Mouse (Mus musculus): Measurements from ENCODE around the gene Gm49721.
"Not testable (repeated sequence)": the region's sequence is repeated elsewhere in the genome, so short reads cannot be mapped to it uniquely, and the experiment has no call there.

The Gm49721 gene

GRCm38 (mm10) chr17:6978287-6979248, at the start of gene Gm49721:
Gm49721 (plus strand) TSS chr17:6978904.
- DNase-seq (ENCODE audit: low spot score), result peak; percentile 12

GRCm38 (mm10) chr17:6931625-6932024, 47.1 kb upstream of the Gm49721 start:
- DNase-seq (ENCODE audit: low spot score), result not testable (repeated sequence)

GRCm38 (mm10) chr17:6942560-6942959, 36.1 kb upstream of the Gm49721 start:
- DNase-seq (ENCODE audit: low spot score), result not testable (repeated sequence)

- DNase-seq (ENCODE audit: low spot score), result not testable (repeated sequence)
Observed at GRCm38 (mm10) chr17:6947637-6947983, 31.1 kb upstream of the Gm49721 start.

GRCm38 (mm10) chr17:6947984-6948768, 30.5 kb upstream of the Gm49721 start, which contains the start of gene Rsph3b:
Rsph3b (minus strand) TSS chr17:6948682.
- DNase-seq (ENCODE audit: low spot score), result peak; percentile 88

GRCm38 (mm10) chr17:6948769-6949228, 29.9 kb upstream of the Gm49721 start:
- DNase-seq (ENCODE audit: low spot score), result not testable (repeated sequence)

- not testable (repeated sequence) for DNase-seq (ENCODE audit: low spot score)
Observed at GRCm38 (mm10) chr17:6958881-6959280, 19.8 kb upstream of the Gm49721 start.

- DNase-seq (ENCODE audit: low spot score), result not testable (repeated sequence)
Observed at GRCm38 (mm10) chr17:6959543-6960259, 19.0 kb upstream of the Gm49721 start.

- not testable (repeated sequence) for DNase-seq (ENCODE audit: low spot score)
Observed at GRCm38 (mm10) chr17:6960349-6960748, 18.4 kb upstream of the Gm49721 start.

GRCm38 (mm10) chr17:6960776-6961175, 17.9 kb upstream of the Gm49721 start, which contains the start of gene Tagap1:
Tagap1 (minus strand) TSS chr17:6961156.
- DNase-seq (ENCODE audit: low spot score), result peak; percentile 14

- DNase-seq (ENCODE audit: low spot score), result peak; percentile 10
Observed at GRCm38 (mm10) chr17:6961181-6962000, 17.3 kb upstream of the Gm49721 start.

GRCm38 (mm10) chr17:6962339-6962738, 16.4 kb upstream of the Gm49721 start:
- not testable (repeated sequence) for DNase-seq (ENCODE audit: low spot score)

- not testable (repeated sequence) for DNase-seq (ENCODE audit: low spot score)
Observed at GRCm38 (mm10) chr17:6962936-6963335, 15.8 kb upstream of the Gm49721 start.

- DNase-seq (ENCODE audit: low spot score), result not testable (repeated sequence)
Observed at GRCm38 (mm10) chr17:6965364-6965763, 13.3 kb upstream of the Gm49721 start.

GRCm38 (mm10) chr17:6967673-6968072, 11.0 kb upstream of the Gm49721 start:
- DNase-seq (ENCODE audit: low spot score), result not testable (repeated sequence)

- not testable (repeated sequence) for DNase-seq (ENCODE audit: low spot score)
Observed at GRCm38 (mm10) chr17:6970334-6970733, 8.4 kb upstream of the Gm49721 start, which contains the start of gene Rnaset2b. Rnaset2b (plus strand) TSS chr17:6970634.

GRCm38 (mm10) chr17:6971238-6971637, 7.5 kb upstream of the Gm49721 start:
- not testable (repeated sequence) for DNase-seq (ENCODE audit: low spot score)

- not testable (repeated sequence) for DNase-seq (ENCODE audit: low spot score)
Observed at GRCm38 (mm10) chr17:6972836-6973396, 5.8 kb upstream of the Gm49721 start.

GRCm38 (mm10) chr17:6974985-6975384, 3.7 kb upstream of the Gm49721 start:
- not testable (repeated sequence) for DNase-seq (ENCODE audit: low spot score)

GRCm38 (mm10) chr17:6979380-6979779, 676 bp downstream of the Gm49721 start:
- DNase-seq (ENCODE audit: low spot score), result not testable (repeated sequence)

All from MN1 (cell line).